Mouse (Mus musculus) erythroblast, embryonic 14.5 days (primary cell): ENCODE measurements around the gene Plaur.

ENCODE experiments used
- GATA1 ChIP-seq: IDR thresholded peaks from 2 replicates; pipeline ENCODE4 v1.6.1; 2012; ENCODE audit warnings: low read length, inconsistent platforms, mixed read lengths
- TAL1 ChIP-seq: IDR thresholded peaks from 3 replicates; pipeline ENCODE4 v1.6.1; 2012; ENCODE audit warnings: low read length, inconsistent platforms, mixed read lengths

DNA sequence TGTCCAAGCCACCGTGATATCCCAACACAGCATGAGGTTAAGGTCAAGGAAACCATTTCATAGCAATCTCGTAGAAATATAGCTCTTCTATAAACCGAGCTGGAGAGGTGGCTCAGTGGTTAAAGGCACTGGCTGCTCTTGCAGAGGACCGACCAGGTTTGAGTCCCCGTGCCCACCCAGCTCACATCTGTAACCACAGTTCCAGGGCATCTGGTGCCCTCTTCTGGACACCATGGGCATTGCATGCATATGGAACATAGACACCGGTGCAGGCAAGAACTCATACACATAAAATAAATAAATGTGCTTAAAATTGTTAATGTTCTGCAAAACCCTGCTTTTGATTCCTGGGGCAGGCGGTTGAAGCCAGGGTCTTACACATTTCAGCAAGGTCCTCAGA lies 10.7 kb downstream of the Plaur start:
- TF ChIP-seq GATA1 (no peak), TAL1 (no peak)
